In the genomic region with DNA sequence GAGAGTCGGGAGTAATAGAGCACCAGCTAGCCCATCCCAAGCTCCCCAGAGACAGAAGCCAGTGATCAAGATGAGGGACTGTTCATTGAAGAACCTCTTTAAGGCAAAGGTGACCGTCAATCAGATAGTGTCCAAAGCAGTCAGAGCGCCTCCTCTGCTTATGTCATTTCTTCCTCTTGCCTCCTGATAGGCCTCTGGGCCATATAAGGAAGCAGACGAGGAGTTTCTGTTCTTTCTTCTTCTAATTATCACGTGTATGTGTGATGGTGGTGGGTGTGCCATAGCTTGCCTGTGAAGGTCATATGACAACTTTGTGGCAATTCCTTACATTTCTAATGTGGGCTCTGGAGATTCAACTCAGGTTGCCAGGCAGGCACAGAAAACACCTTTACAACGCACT, we compare ENCODE assay signal across 21 mouse cellular contexts. TPM values are rescaled to one million over a fixed set of nuclear protein-coding genes. Genes with fewer than 3 reads are reported as not detected.
DNase-seq lines count a peak whose midpoint lies in the region; ATAC-seq and TF ChIP-seq lines count a peak whose summit lies in the region.
"Had no signal": no experiment of that assay in that cellular context is flagged by ENCODE, and none has a peak within 500 bp of the region (broad histone marks: within the 10 kb centered on the region; RNA-seq: fewer than 3 reads in every experiment).

No protein-coding gene starts in this region.

- H3K4me1 ChIP-seq in heart, embryonic 12.5 days (replicated peaks) = peaks cover 71% of the 10 kb centered on the region
- peaks cover 20 to 60% of the 10 kb centered on the region in 2 experiments for H3K4me1 ChIP-seq in MEL (ENCODE audit: control insufficient read depth in 1 of 2, insufficient read depth in 2 of 2, low read length in 2 of 2)
- peaks cover 65% of the 10 kb centered on the region for H3K4me1 ChIP-seq in heart, embryonic 15.5 days (replicated peaks)
- H3K4me1 ChIP-seq in midbrain, embryonic 15.5 days = peaks cover 18% of the 10 kb centered on the region

- peak in 1 of 3 experiments; percentile 14; a peak in 1 of 6 replicates for TF ChIP-seq CTCF in MEL (IDR thresholded peaks at IDR 0.05 in 2 of 3, conservative IDR thresholded peaks at IDR 0.05 in 1 of 3; ENCODE audit: control insufficient read depth in 1 of 3, insufficient read depth in 1 of 3, low read depth in 2 of 3, low read length in 3 of 3, poor library complexity in 1 of 3, severe bottlenecking in 1 of 3)

- no peaks in the 10 kb centered on the region for H3K27me3 ChIP-seq in heart, embryonic 12.5 days (replicated peaks)
- H3K27me3 ChIP-seq in MEL (ENCODE audit: control insufficient read depth in 1 of 2, insufficient read depth in 2 of 2, low read length in 2 of 2) = no peaks in the 10 kb centered on the region
- no peaks in the 10 kb centered on the region for H3K27me3 ChIP-seq in heart, embryonic 15.5 days
- no peaks in the 10 kb centered on the region for H3K27me3 ChIP-seq in midbrain, embryonic 15.5 days (replicated peaks)
- H3K27me3 ChIP-seq: embryonic facial prominence, embryonic 13.5 days; lung, embryonic 15.5 days had no signal

- no peaks in the 10 kb centered on the region for H3K36me3 ChIP-seq in heart, embryonic 12.5 days
- peaks cover 0 to 34% of the 10 kb centered on the region in 2 experiments; a peak in 2 of 4 replicates for H3K36me3 ChIP-seq in MEL (ENCODE audit: control insufficient read depth in 1 of 2, insufficient read depth in 2 of 2, low read length in 2 of 2)
- no peaks in the 10 kb centered on the region for H3K36me3 ChIP-seq in heart, embryonic 15.5 days
- H3K36me3 ChIP-seq in midbrain, embryonic 15.5 days (replicated peaks) = no peaks in the 10 kb centered on the region
- H3K36me3 ChIP-seq: embryonic facial prominence, embryonic 13.5 days; liver, embryonic 12.5 days; lung, embryonic 15.5 days; midbrain, embryonic 13.5 days had no signal

- no peak for TF ChIP-seq RAD21 in MEL (IDR thresholded peaks at IDR 0.05; ENCODE audit: low read depth, low read length)

- 0 out of 4 replicates have a peak, but pooled peaks of 1 of the 2 experiments have one; percentile 32 for TF ChIP-seq POLR2A in MEL (IDR thresholded peaks at IDR 0.05; ENCODE audit: control insufficient read depth in 1 of 2, insufficient read depth in 1 of 2, low read depth in 1 of 2, low read length in 2 of 2, poor library complexity in 1 of 2)

- DNase-seq in heart, postnatal 4 days = no peak
- DNase-seq in MEL (ENCODE audit: low read depth, low spot score) = peak; percentile 88
- DNase-seq in monocyte, adult 2 months (ENCODE audit: low read depth in 1 of 2, low spot score in 2 of 2) = peak; percentile 28 to 37
- DNase-seq in frontal cortex, postnatal 25 days (ENCODE audit: low spot score in 2 of 2) = no peak
- DNase-seq in lung, adult 18-20 months = no peak
- DNase-seq: adrenal gland, postnatal 10 days; cerebellum, adult 2 months; gastrocnemius, postnatal 25 days; kidney, adult 11 months; kidney, postnatal 10 days; thymus, postnatal 25 days had no signal

- H3K4me2 ChIP-seq in heart, embryonic 12.5 days = no peak overlapping the region
- H3K4me2 ChIP-seq in heart, embryonic 15.5 days = no peak overlapping the region
- H3K4me2 ChIP-seq in midbrain, embryonic 15.5 days = no peak overlapping the region
- H3K4me2 ChIP-seq: embryonic facial prominence, embryonic 13.5 days; hindbrain, embryonic 14.5 days; liver, embryonic 12.5 days; lung, embryonic 15.5 days; midbrain, embryonic 13.5 days had no signal

- no peak overlapping the region for H3K4me3 ChIP-seq in heart, embryonic 12.5 days
- H3K4me3 ChIP-seq in MEL (ENCODE audit: control insufficient read depth in 1 of 2, insufficient read depth in 1 of 2, low read depth in 2 of 2, low read length in 2 of 2) = peak overlapping the region; percentile 19 to 30
- no peak overlapping the region for H3K4me3 ChIP-seq in heart, embryonic 15.5 days
- H3K4me3 ChIP-seq in midbrain, embryonic 15.5 days = no peak overlapping the region
- H3K4me3 ChIP-seq: embryonic facial prominence, embryonic 13.5 days; liver, embryonic 12.5 days; lung, embryonic 15.5 days; midbrain, embryonic 13.5 days had no signal

- no peak overlapping the region for H3K9ac ChIP-seq in heart, embryonic 12.5 days
- H3K9ac ChIP-seq in MEL (ENCODE audit: control insufficient read depth, low read depth, low read length, poor library complexity, severe bottlenecking) = peak overlapping the region; percentile 33
- H3K9ac ChIP-seq in heart, embryonic 15.5 days = no peak overlapping the region
- no peak overlapping the region for H3K9ac ChIP-seq in midbrain, embryonic 15.5 days
- H3K9ac ChIP-seq: embryonic facial prominence, embryonic 13.5 days; hindbrain, embryonic 14.5 days; liver, embryonic 12.5 days; lung, embryonic 15.5 days; midbrain, embryonic 13.5 days had no signal

- no peaks in the 10 kb centered on the region for H3K9me3 ChIP-seq in heart, embryonic 12.5 days (replicated peaks)
- no peaks in the 10 kb centered on the region for H3K9me3 ChIP-seq in MEL (replicated peaks; ENCODE audit: insufficient read depth, low read length)
- H3K9me3 ChIP-seq in heart, embryonic 15.5 days (replicated peaks) = no peaks in the 10 kb centered on the region
- no peaks in the 10 kb centered on the region for H3K9me3 ChIP-seq in midbrain, embryonic 15.5 days
- H3K9me3 ChIP-seq: embryonic facial prominence, embryonic 13.5 days; liver, embryonic 12.5 days; lung, embryonic 15.5 days; midbrain, embryonic 13.5 days had no signal

- TF ChIP-seq EP300 in MEL (IDR thresholded peaks at IDR 0.05; ENCODE audit: low read depth in 1 of 2, low read length in 2 of 2) = peak; percentile 9 to 19; a peak in 2 of 4 replicates

- peak overlapping the region; percentile 98 for H3K27ac ChIP-seq in heart, embryonic 12.5 days (ENCODE audit: poor library complexity, severe bottlenecking)
- H3K27ac ChIP-seq in MEL (ENCODE audit: control insufficient read depth, low read depth, low read length) = peak overlapping the region; percentile 27
- peak overlapping the region; percentile 96 for H3K27ac ChIP-seq in heart, embryonic 15.5 days
- no peak overlapping the region for H3K27ac ChIP-seq in midbrain, embryonic 15.5 days
- H3K27ac ChIP-seq: hindbrain, embryonic 14.5 days; liver, embryonic 12.5 days; macrophage; midbrain, embryonic 13.5 days had no signal

- WGBS in heart, embryonic 12.5 days = 40% methylated on average over 6 of the region's 6 CpGs
- WGBS in heart, embryonic 15.5 days = 47% methylated on average over 6 of the region's 6 CpGs
- WGBS in midbrain, embryonic 15.5 days = 81% methylated on average over 6 of the region's 6 CpGs

- H3K79me2 ChIP-seq in MEL (ENCODE audit: control insufficient read depth, insufficient read depth, low read length, poor library complexity) = no peaks in the 10 kb centered on the region

- ATAC-seq in heart, embryonic 12.5 days (ENCODE audit: insufficient number of reproducible peaks, low FRiP score) = no peak
- ATAC-seq in heart, embryonic 15.5 days (replicated peaks; ENCODE audit: insufficient number of reproducible peaks, insufficient read depth, low FRiP score, low read depth) = no peak
- no peak for ATAC-seq in midbrain, embryonic 15.5 days (replicated peaks)
- ATAC-seq: CD4-positive, CD25-positive, alpha-beta regulatory T cell, adult 4 months; liver, embryonic 12.5 days; midbrain, embryonic 13.5 days had no signal

RNA-seq across cellular contexts. Expression of a gene that starts 3.3 kb away (rescaled TPM):
- 107 and 109 TPM in 2 replicates for polyA plus RNA-seq in heart, embryonic 12.5 days (2016; fragmentation: Nextera tagmentation; extraction: Ambion mirVana)
- 100 to 1,000 TPM; 223 to 234 TPM for total RNA-seq in heart, postnatal 4 days (2021)
- 1.0 and 1.4 TPM in 2 replicates for total RNA-seq in MEL (2012; rRNA removed)
- 1 to 10 TPM in 1 of 2 experiments, not detected in 1; 8.5 TPM for polyA plus RNA-seq in MEL (2012; ENCODE audit: insufficient read depth in 1 of 2, insufficient read length in 2 of 2, low read depth in 1 of 2, low replicate concordance in 2 of 2, missing spikeins in 1 of 2)
- polyA plus RNA-seq in heart, embryonic 15.5 days (2015; fragmentation: Nextera tagmentation; extraction: Ambion mirVana) = 117 and 140 TPM in 2 replicates
- 104 and 105 TPM in 2 replicates for polyA plus RNA-seq in midbrain, embryonic 15.5 days (2015; fragmentation: Nextera tagmentation; extraction: Ambion mirVana)

RNA-seq across cellular contexts. Expression of a gene that starts 13.8 kb away (rescaled TPM):
- 69.7 and 78.3 TPM in 2 replicates for polyA plus RNA-seq in heart, embryonic 12.5 days (2016; fragmentation: Nextera tagmentation; extraction: Ambion mirVana)
- total RNA-seq in heart, postnatal 4 days (2021) = 10 to 100 TPM; 28.0 to 30.0 TPM
- total RNA-seq in MEL (2012; rRNA removed) = not detected in 2 replicates
- under 1 TPM in 1 of 2 experiments, not detected in 1; 0.88 TPM for polyA plus RNA-seq in MEL (2012; ENCODE audit: insufficient read depth in 1 of 2, insufficient read length in 2 of 2, low read depth in 1 of 2, low replicate concordance in 2 of 2, missing spikeins in 1 of 2)
- polyA plus RNA-seq in heart, embryonic 15.5 days (2015; fragmentation: Nextera tagmentation; extraction: Ambion mirVana) = 48.3 and 63.1 TPM in 2 replicates
- 20.3 and 21.2 TPM in 2 replicates for polyA plus RNA-seq in midbrain, embryonic 15.5 days (2015; fragmentation: Nextera tagmentation; extraction: Ambion mirVana)
- polyA plus RNA-seq: CD4-positive, CD25-positive, alpha-beta regulatory T cell, adult 4 months had no signal

RNA-seq across cellular contexts. Expression of a gene that starts 14.7 kb away (rescaled TPM):
- polyA plus RNA-seq in heart, embryonic 12.5 days (2016; fragmentation: Nextera tagmentation; extraction: Ambion mirVana) = 114 and 124 TPM in 2 replicates
- 10 to 100 TPM; 68.8 to 76.1 TPM for total RNA-seq in heart, postnatal 4 days (2021)
- total RNA-seq in MEL (2012; rRNA removed) = 0.19 TPM in 1 of 2 replicates, not detected in the other
- under 1 TPM in 1 of 2 experiments, not detected in 1; 0.28 TPM for polyA plus RNA-seq in MEL (2012; ENCODE audit: insufficient read depth in 1 of 2, insufficient read length in 2 of 2, low read depth in 1 of 2, low replicate concordance in 2 of 2, missing spikeins in 1 of 2)
- 86.3 and 119 TPM in 2 replicates for polyA plus RNA-seq in heart, embryonic 15.5 days (2015; fragmentation: Nextera tagmentation; extraction: Ambion mirVana)
- 23.3 and 27.5 TPM in 2 replicates for polyA plus RNA-seq in midbrain, embryonic 15.5 days (2015; fragmentation: Nextera tagmentation; extraction: Ambion mirVana)
- polyA plus RNA-seq: CD4-positive, CD25-positive, alpha-beta regulatory T cell, adult 4 months; macrophage had no signal

RNA-seq across cellular contexts. Expression of a gene that starts 40.8 kb away (rescaled TPM):
- polyA plus RNA-seq in heart, embryonic 12.5 days (2016; fragmentation: Nextera tagmentation; extraction: Ambion mirVana) = 101 and 104 TPM in 2 replicates
- 10 to 100 TPM; 52.3 to 55.3 TPM for total RNA-seq in heart, postnatal 4 days (2021)
- total RNA-seq in MEL (2012; rRNA removed) = 58.0 and 61.3 TPM in 2 replicates
- polyA plus RNA-seq in MEL (2012; ENCODE audit: insufficient read depth in 1 of 2, insufficient read length in 2 of 2, low read depth in 1 of 2, low replicate concordance in 2 of 2, missing spikeins in 1 of 2) = 100 to 1,000 TPM in 1 of 2 experiments, 10 to 100 TPM in 1; 79.2 to 287 TPM
- 90.2 and 104 TPM in 2 replicates for polyA plus RNA-seq in heart, embryonic 15.5 days (2015; fragmentation: Nextera tagmentation; extraction: Ambion mirVana)
- 115 and 116 TPM in 2 replicates for polyA plus RNA-seq in midbrain, embryonic 15.5 days (2015; fragmentation: Nextera tagmentation; extraction: Ambion mirVana)

RNA-seq across cellular contexts. Expression of a gene that starts 40.9 kb away (rescaled TPM):
- polyA plus RNA-seq in heart, embryonic 12.5 days (2016; fragmentation: Nextera tagmentation; extraction: Ambion mirVana) = 0.65 and 0.76 TPM in 2 replicates
- under 1 TPM; 0.43 to 0.59 TPM for total RNA-seq in heart, postnatal 4 days (2021)
- 0.56 and 0.65 TPM in 2 replicates for total RNA-seq in MEL (2012; rRNA removed)
- polyA plus RNA-seq in MEL (2012; ENCODE audit: insufficient read depth in 1 of 2, insufficient read length in 2 of 2, low read depth in 1 of 2, low replicate concordance in 2 of 2, missing spikeins in 1 of 2) = under 1 TPM in 1 of 2 experiments, not detected in 1; 0.81 TPM
- polyA plus RNA-seq in heart, embryonic 15.5 days (2015; fragmentation: Nextera tagmentation; extraction: Ambion mirVana) = 0.33 and 0.42 TPM in 2 replicates
- 0.89 and 1.1 TPM in 2 replicates for polyA plus RNA-seq in midbrain, embryonic 15.5 days (2015; fragmentation: Nextera tagmentation; extraction: Ambion mirVana)

Comparison
In these comparisons a context has a peak if more than half of its experiments do, and no peak if none do; other contexts are left out.
1. H3K4me3 ChIP-seq: peak in MEL (2 of 2); none in heart, embryonic 12.5 days (single experiment), heart, embryonic 15.5 days (single experiment) and midbrain, embryonic 15.5 days (single experiment).
2. DNase-seq: peak in MEL (single experiment) and monocyte, adult 2 months (2 of 2); none in heart, postnatal 4 days (single experiment), frontal cortex, postnatal 25 days (0 of 2) and lung, adult 18-20 months (0 of 2).
3. RNA of a gene that starts 3.3 kb away (polyA plus RNA-seq): 117 to 140 TPM in heart, embryonic 15.5 days, 107 to 109 TPM in heart, embryonic 12.5 days and 104 to 105 TPM in midbrain, embryonic 15.5 days; 8.5 TPM in MEL; every median in the first group is over 10 times any median in the second.
4. RNA of a gene that starts 13.8 kb away (polyA plus RNA-seq): 69.7 to 78.3 TPM in heart, embryonic 12.5 days, 48.3 to 63.1 TPM in heart, embryonic 15.5 days and 20.3 to 21.2 TPM in midbrain, embryonic 15.5 days; 0.88 TPM in MEL; every median in the first group is over 10 times any median in the second.
5. RNA of a gene that starts 14.7 kb away (polyA plus RNA-seq): 114 to 124 TPM in heart, embryonic 12.5 days, 86.3 to 119 TPM in heart, embryonic 15.5 days and 23.3 to 27.5 TPM in midbrain, embryonic 15.5 days; 0.28 TPM in MEL; every median in the first group is over 10 times any median in the second.